Mouse (Mus musculus): Measurements from ENCODE around the gene Slc7a9. TPM values are rescaled to one million over a fixed set of nuclear protein-coding genes. Genes with fewer than 3 reads are reported as not detected.

The Slc7a9 gene
- polyA plus RNA-seq, 1 experiment from 2014 or later: not detected

DNA sequence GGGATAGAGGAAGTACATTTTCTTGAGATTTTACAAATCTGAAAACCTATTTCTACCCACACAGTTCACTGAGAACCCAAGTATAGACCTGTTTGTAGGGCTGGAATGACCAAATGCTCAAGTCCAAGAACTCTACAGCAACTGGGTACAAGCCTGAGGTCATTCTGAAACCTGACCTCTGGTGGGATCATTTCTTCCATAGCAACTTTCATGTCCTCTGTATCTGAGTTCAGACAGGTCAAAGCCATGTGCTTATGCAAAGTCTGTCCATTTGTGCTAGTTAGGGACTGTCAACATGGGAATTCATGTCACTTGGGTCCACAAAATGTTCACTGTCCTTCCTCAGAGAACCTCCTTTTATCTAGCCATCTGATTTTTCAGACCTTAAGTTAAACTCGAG is 42.4 kb downstream of the Slc7a9 start:
- H3K4me3 ChIP-seq (replicated peaks; ENCODE audit: low read length): no peak overlapping the region
- DNase-seq (ENCODE audit: low spot score): no peak
- H3K36me3 ChIP-seq (replicated peaks; ENCODE audit: control insufficient read depth, insufficient read depth): no peaks in the 10 kb centered on the region
- H3K9me3 ChIP-seq (ENCODE audit: control insufficient read depth, low read length): no peaks in the 10 kb centered on the region
- 88% methylated on average over 1 of the region's 1 CpGs for WGBS
- no peak overlapping the region for H3K27ac ChIP-seq
- no peaks in the 10 kb centered on the region for H3K4me1 ChIP-seq (replicated peaks; ENCODE audit: control insufficient read depth, insufficient read depth, low read length)
- no peak for ATAC-seq (ENCODE audit: low FRiP score)
- no peak overlapping the region for H3K9ac ChIP-seq
- no peak overlapping the region for H3K4me2 ChIP-seq (replicated peaks)
- H3K27me3 ChIP-seq (ENCODE audit: control insufficient read depth, insufficient read depth, low read length): no peaks in the 10 kb centered on the region

DNA sequence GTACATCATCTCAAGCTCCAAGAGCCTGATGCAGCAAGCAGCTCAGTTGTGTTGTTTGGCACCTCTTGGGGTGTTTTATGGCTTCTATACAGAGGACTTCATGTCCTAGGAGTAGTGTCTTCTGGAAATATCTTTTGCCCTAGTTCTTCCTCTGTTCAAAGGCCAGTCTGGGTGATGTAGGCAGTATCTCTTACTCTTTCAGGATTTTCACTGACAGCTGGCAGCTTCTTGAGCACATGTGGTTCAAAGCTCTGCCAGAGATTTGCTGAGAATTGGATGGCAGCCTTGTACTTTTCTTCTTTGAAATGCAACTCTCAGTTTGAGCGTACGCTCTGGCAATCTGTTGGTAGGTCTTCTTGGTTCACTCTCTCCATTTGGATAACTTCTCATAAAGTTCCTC is 48.9 kb downstream of the Slc7a9 start:
- DNase-seq (ENCODE audit: low spot score) (no peak), ATAC-seq (ENCODE audit: low FRiP score) (no peak)
- Histone ChIP-seq H3K36me3 (replicated peaks; ENCODE audit: control insufficient read depth, insufficient read depth) (no peaks in the 10 kb centered on the region), H3K4me2 (replicated peaks) (no peak overlapping the region), H3K4me1 (replicated peaks; ENCODE audit: control insufficient read depth, insufficient read depth, low read length) (no peaks in the 10 kb centered on the region), H3K9ac (no peak overlapping the region), H3K27ac (no peak overlapping the region), H3K4me3 (replicated peaks; ENCODE audit: low read length) (no peak overlapping the region), H3K27me3 (ENCODE audit: control insufficient read depth, insufficient read depth, low read length) (no peaks in the 10 kb centered on the region), H3K9me3 (ENCODE audit: control insufficient read depth, low read length) (no peaks in the 10 kb centered on the region)
- 100% methylated on average over 2 of the region's 2 CpGs for WGBS

DNA sequence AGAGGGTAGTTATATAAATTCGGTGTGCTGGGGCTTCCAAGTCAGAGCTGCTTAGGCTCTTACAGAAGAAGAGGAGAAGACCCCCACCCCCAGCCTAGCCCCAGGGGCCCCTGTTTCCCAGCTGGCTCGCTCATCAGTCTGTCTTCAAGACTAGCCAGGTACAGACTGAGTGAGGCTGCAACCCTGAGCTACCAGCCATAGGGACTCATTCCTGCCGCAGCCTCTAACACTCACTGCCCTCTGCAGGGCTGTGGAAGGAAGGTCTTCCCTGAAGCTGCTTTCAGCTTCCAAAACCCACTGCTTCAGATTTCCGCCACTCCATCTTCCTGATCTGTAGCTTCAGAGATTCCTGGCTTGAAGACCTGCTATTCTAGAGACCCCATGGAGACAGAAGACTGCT is 53.4 kb downstream of the Slc7a9 start:
- Histone ChIP-seq H3K27ac (no peak overlapping the region), H3K36me3 (replicated peaks; ENCODE audit: control insufficient read depth, insufficient read depth) (no peaks in the 10 kb centered on the region), H3K9me3 (ENCODE audit: control insufficient read depth, low read length) (no peaks in the 10 kb centered on the region), H3K4me2 (replicated peaks) (no peak overlapping the region), H3K27me3 (ENCODE audit: control insufficient read depth, insufficient read depth, low read length) (no peaks in the 10 kb centered on the region), H3K4me1 (replicated peaks; ENCODE audit: control insufficient read depth, insufficient read depth, low read length) (no peaks in the 10 kb centered on the region), H3K9ac (no peak overlapping the region), H3K4me3 (replicated peaks; ENCODE audit: low read length) (no peak overlapping the region)
- 24% methylated on average over 4 of the region's 4 CpGs for WGBS
- ATAC-seq (ENCODE audit: low FRiP score) (no peak), DNase-seq (ENCODE audit: low spot score) (peak; percentile 29)

Other genes starting within 250 kb of the Slc7a9 start
- 25.1 and 27.3 TPM in 2 replicates for gene Lrp3, start 233.3 kb upstream of the Slc7a9 start, polyA plus RNA-seq (2014; fragmentation: Nextera tagmentation; extraction: Ambion mirVana)
- gene Gpatch1, start 130.4 kb upstream of the Slc7a9 start, polyA plus RNA-seq (2014; fragmentation: Nextera tagmentation; extraction: Ambion mirVana): 18.7 and 19.3 TPM in 2 replicates
- 3.8 and 4.2 TPM in 2 replicates for gene Rhpn2, start 114.6 kb upstream of the Slc7a9 start, polyA plus RNA-seq (2014; fragmentation: Nextera tagmentation; extraction: Ambion mirVana)
- gene Faap24, start 52.0 kb upstream of the Slc7a9 start, polyA plus RNA-seq (2014; fragmentation: Nextera tagmentation; extraction: Ambion mirVana): 14.6 and 17.5 TPM in 2 replicates
- 22.6 and 25.2 TPM in 2 replicates for gene Cep89, start 51.8 kb upstream of the Slc7a9 start, polyA plus RNA-seq (2014; fragmentation: Nextera tagmentation; extraction: Ambion mirVana)
- gene Tdrd12, start 88.9 kb downstream of the Slc7a9 start, polyA plus RNA-seq (2014; fragmentation: Nextera tagmentation; extraction: Ambion mirVana): 0.53 and 0.59 TPM in 2 replicates
- gene Nudt19, start 107.5 kb downstream of the Slc7a9 start, polyA plus RNA-seq (2014; fragmentation: Nextera tagmentation; extraction: Ambion mirVana): 116 and 121 TPM in 2 replicates
- 0.04 and 0.17 TPM in 2 replicates for gene Rgs9bp, start 136.8 kb downstream of the Slc7a9 start, polyA plus RNA-seq (2014; fragmentation: Nextera tagmentation; extraction: Ambion mirVana)
- 18.7 and 21.6 TPM in 2 replicates for gene Ankrd27, start 137.4 kb downstream of the Slc7a9 start, polyA plus RNA-seq (2014; fragmentation: Nextera tagmentation; extraction: Ambion mirVana)
- 245 and 288 TPM in 2 replicates for gene Pdcd5, start 198.7 kb downstream of the Slc7a9 start, polyA plus RNA-seq (2014; fragmentation: Nextera tagmentation; extraction: Ambion mirVana)

Measured in hindbrain, embryonic 14.5 days (tissue).